In genomic region chr1:157080071-157080470, GRCm38 (mm10) we compare ENCODE assay signal across 23 mouse cellular contexts. TPM values are rescaled to one million over a fixed set of nuclear protein-coding genes. Genes with fewer than 3 reads are reported as not detected.
DNase-seq lines count a peak whose midpoint lies in the region; ATAC-seq and TF ChIP-seq lines count a peak whose summit lies in the region.
"Had no signal": no experiment of that assay in that cellular context is flagged by ENCODE, and none has a peak within 500 bp of the region (broad histone marks: within the 10 kb centered on the region; RNA-seq: fewer than 3 reads in every experiment).

No protein-coding gene starts in this region.

- no peak for TF ChIP-seq CTCF in forebrain, postnatal 0 days (IDR thresholded peaks at IDR 0.05; ENCODE audit: low read depth)
- no peak for TF ChIP-seq CTCF in stomach, postnatal 0 days (IDR thresholded peaks at IDR 0.05; ENCODE audit: low read depth)

- no peaks in the 10 kb centered on the region for H3K36me3 ChIP-seq in forebrain, embryonic 12.5 days (replicated peaks)
- H3K36me3 ChIP-seq in forebrain, postnatal 0 days (ENCODE audit: insufficient read depth) = no peaks in the 10 kb centered on the region
- no peaks in the 10 kb centered on the region for H3K36me3 ChIP-seq in stomach, embryonic 15.5 days
- no peaks in the 10 kb centered on the region for H3K36me3 ChIP-seq in stomach, postnatal 0 days (ENCODE audit: control insufficient read depth, insufficient read depth, low read length)
- H3K36me3 ChIP-seq: midbrain, embryonic 12.5 days had no signal

- no peaks in the 10 kb centered on the region for H3K9me3 ChIP-seq in forebrain, embryonic 12.5 days
- no peaks in the 10 kb centered on the region for H3K9me3 ChIP-seq in forebrain, postnatal 0 days (ENCODE audit: low read length)
- no peaks in the 10 kb centered on the region for H3K9me3 ChIP-seq in stomach, embryonic 15.5 days
- H3K9me3 ChIP-seq in stomach, postnatal 0 days (ENCODE audit: control insufficient read depth, low read length) = no peaks in the 10 kb centered on the region
- H3K9me3 ChIP-seq: midbrain, embryonic 12.5 days had no signal

- no peak for DNase-seq in forebrain, postnatal 0 days
- DNase-seq in kidney, adult 9 months = peak; percentile 55
- no peak for DNase-seq in kidney, postnatal 10 days
- DNase-seq in stomach, postnatal 0 days (ENCODE audit: low spot score) = no peak
- no peak for DNase-seq in urinary bladder, postnatal 25 days (ENCODE audit: low spot score)
- DNase-seq: cerebellum, adult 8-10 months had no signal

- TF ChIP-seq EP300 in stomach, postnatal 0 days (optimal IDR thresholded peaks at IDR 0.05) = no peak

- H3K27ac ChIP-seq in forebrain, embryonic 12.5 days = no peak overlapping the region
- H3K27ac ChIP-seq in forebrain, postnatal 0 days (ENCODE audit: low read depth, low read length) = no peak overlapping the region
- H3K27ac ChIP-seq in stomach, embryonic 15.5 days = peak overlapping the region; percentile 50
- no peak overlapping the region for H3K27ac ChIP-seq in stomach, postnatal 0 days (replicated peaks)
- H3K27ac ChIP-seq: hindbrain, postnatal 0 days; liver, embryonic 14.5 days; macrophage; midbrain, embryonic 12.5 days had no signal

- peaks cover 8% of the 10 kb centered on the region; the same call in 1 of the 2 replicates for H3K27me3 ChIP-seq in forebrain, embryonic 12.5 days
- no peaks in the 10 kb centered on the region for H3K27me3 ChIP-seq in forebrain, postnatal 0 days (ENCODE audit: insufficient read depth, low read length)
- no peaks in the 10 kb centered on the region for H3K27me3 ChIP-seq in stomach, embryonic 15.5 days (replicated peaks)
- no peaks in the 10 kb centered on the region for H3K27me3 ChIP-seq in stomach, postnatal 0 days (ENCODE audit: control insufficient read depth, insufficient read depth, low read length)

- H3K9ac ChIP-seq in forebrain, embryonic 12.5 days = 0 out of 2 replicates have a peak overlapping the region, but pooled peaks have one; percentile 12
- H3K9ac ChIP-seq in forebrain, postnatal 0 days = no peak overlapping the region
- no peak overlapping the region for H3K9ac ChIP-seq in stomach, embryonic 15.5 days
- H3K9ac ChIP-seq in stomach, postnatal 0 days (ENCODE audit: low read length) = no peak overlapping the region
- H3K9ac ChIP-seq: liver, embryonic 14.5 days; midbrain, embryonic 12.5 days had no signal

- peaks cover 28% of the 10 kb centered on the region for H3K4me1 ChIP-seq in forebrain, embryonic 12.5 days
- no peaks in the 10 kb centered on the region for H3K4me1 ChIP-seq in forebrain, postnatal 0 days (ENCODE audit: insufficient read depth)
- H3K4me1 ChIP-seq in stomach, embryonic 15.5 days = peaks cover 12% of the 10 kb centered on the region; the same call in 1 of the 2 replicates
- H3K4me1 ChIP-seq in stomach, postnatal 0 days (replicated peaks; ENCODE audit: control insufficient read depth, insufficient read depth) = no peaks in the 10 kb centered on the region

- no peak overlapping the region for H3K4me2 ChIP-seq in forebrain, embryonic 12.5 days
- H3K4me2 ChIP-seq in forebrain, postnatal 0 days (ENCODE audit: low read depth) = no peak overlapping the region
- H3K4me2 ChIP-seq in stomach, embryonic 15.5 days = no peak overlapping the region
- no peak overlapping the region for H3K4me2 ChIP-seq in stomach, postnatal 0 days (replicated peaks; ENCODE audit: low read depth)
- H3K4me2 ChIP-seq: heart, embryonic 11.5 days had no signal

- no peak for ATAC-seq in forebrain, embryonic 12.5 days (ENCODE audit: low FRiP score)
- no peak for ATAC-seq in forebrain, postnatal 0 days
- ATAC-seq in stomach, embryonic 15.5 days (ENCODE audit: insufficient read depth, low FRiP score, low read depth) = no peak
- ATAC-seq in stomach, postnatal 0 days (ENCODE audit: low FRiP score, low TSS enrichment) = no peak

- WGBS in forebrain, embryonic 12.5 days = 69% methylated on average over 7 of the region's 7 CpGs
- 63% methylated on average over 7 of the region's 7 CpGs for WGBS in forebrain, postnatal 0 days
- 69% methylated on average over 7 of the region's 7 CpGs for WGBS in stomach, embryonic 15.5 days
- WGBS in stomach, postnatal 0 days = 65% methylated on average over 7 of the region's 7 CpGs

- no peak overlapping the region for H3K4me3 ChIP-seq in forebrain, embryonic 12.5 days (replicated peaks)
- H3K4me3 ChIP-seq in forebrain, postnatal 0 days (ENCODE audit: low read depth, low read length) = no peak overlapping the region
- no peak overlapping the region for H3K4me3 ChIP-seq in stomach, embryonic 15.5 days (replicated peaks)
- no peak overlapping the region for H3K4me3 ChIP-seq in stomach, postnatal 0 days (ENCODE audit: low read depth, low read length)
- H3K4me3 ChIP-seq: midbrain, embryonic 12.5 days had no signal

RNA-seq across cellular contexts. Expression of gene Tex35, which starts 28.4 kb away (rescaled TPM):
- not detected in 2 replicates for polyA plus RNA-seq in forebrain, embryonic 12.5 days (2016; fragmentation: Nextera tagmentation; extraction: Ambion mirVana)
- total RNA-seq in forebrain, postnatal 0 days (2014; rRNA removed) = not detected in 2 replicates
- polyA plus RNA-seq in forebrain, postnatal 0 days (2015; fragmentation: Nextera tagmentation; extraction: Ambion mirVana) = 0.21 TPM in 1 of 2 replicates, not detected in the other
- not detected in 2 replicates for polyA plus RNA-seq in stomach, embryonic 15.5 days (2015; fragmentation: Nextera tagmentation; extraction: Ambion mirVana)
- not detected in 2 replicates for polyA plus RNA-seq in stomach, postnatal 0 days (2015; fragmentation: Nextera tagmentation; extraction: Ambion mirVana)
- total RNA-seq: common myeloid progenitor, adult 5-6 weeks; gastrocnemius, adult 8-10 months; granulocyte monocyte progenitor cell, adult 5-6 weeks; heart, postnatal 25 days; hindbrain, postnatal 0 days; layer of hippocampus, postnatal 10 days; left cerebral cortex, adult 8-10 months had no signal
- polyA plus RNA-seq: embryonic facial prominence, embryonic 11.5 days; heart, embryonic 11.5 days; hindbrain, postnatal 0 days; large intestine, adult 2 months; limb, embryonic 11.5 days; liver, embryonic 14.5 days; lung, embryonic 16.5 days; macrophage; midbrain, embryonic 12.5 days had no signal
